Mouse (Mus musculus): ENCODE measurements around the gene Glyatl3. TPM values are rescaled to one million over a fixed set of nuclear protein-coding genes. Genes with fewer than 3 reads are reported as not detected.

Gene Glyatl3
- not detected for polyA plus RNA-seq (2017; shearing (Covaris generic))

DNA sequence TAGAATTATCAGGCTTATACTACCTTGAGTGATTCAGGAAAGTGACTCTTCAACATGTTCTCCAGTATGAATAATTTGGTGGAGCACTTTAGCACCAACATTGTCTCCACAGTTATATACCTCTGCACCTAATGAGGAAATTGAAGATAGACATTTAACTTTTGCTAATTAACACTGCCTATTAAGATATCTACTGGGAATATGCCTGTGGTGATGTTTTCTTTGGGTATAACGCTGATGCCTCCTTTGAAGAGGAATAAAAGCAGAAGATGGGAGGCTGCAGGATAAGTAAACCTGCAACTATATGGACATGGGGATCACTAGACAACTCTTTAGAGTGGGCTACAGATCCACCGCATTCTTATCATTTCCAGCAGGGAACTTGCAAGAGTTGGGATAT is at the start of gene Glyatl3:
Gene Glyatl3, minus strand, starts transcription at position 101 of the 400 bp plus-strand sequence.

DNA sequence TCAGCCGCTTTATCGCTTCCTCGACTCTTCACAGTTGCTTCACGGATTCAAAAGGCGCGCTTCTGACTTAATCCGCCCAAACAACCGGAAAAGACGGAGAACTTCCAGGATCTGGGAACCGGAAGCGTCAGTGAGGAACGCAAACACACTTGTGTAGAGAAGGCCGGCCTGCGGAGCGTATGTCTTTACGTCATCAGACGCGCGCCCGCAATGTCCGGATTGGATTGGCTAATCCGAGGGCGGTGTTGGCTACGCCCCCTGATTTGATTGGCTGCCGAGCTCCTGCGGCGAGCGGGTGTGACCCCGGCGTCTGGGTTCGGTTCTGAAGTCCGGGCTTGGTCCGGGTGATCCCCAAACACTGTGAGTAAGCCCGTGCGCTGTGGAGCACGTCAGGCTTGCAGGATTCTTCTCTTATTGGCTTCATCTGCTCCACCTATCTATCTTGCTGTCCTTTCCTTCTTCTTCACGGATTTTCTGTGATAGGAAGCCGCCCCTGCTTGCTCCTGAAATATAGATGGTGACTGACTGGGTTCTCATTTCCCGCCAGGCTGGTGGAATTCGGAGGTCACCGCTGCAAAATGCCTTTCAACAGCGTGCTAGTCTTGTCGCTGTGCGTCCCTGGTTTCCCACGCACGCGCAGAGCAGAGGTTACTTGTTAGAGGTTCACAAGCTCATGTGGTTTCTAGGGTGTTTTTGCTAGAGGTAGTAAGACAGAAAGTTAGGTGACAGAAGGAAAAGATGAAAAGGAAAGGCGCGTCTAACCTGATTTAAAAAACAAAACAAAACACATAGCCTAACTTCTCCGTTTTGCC is 20.5 kb upstream of the Glyatl3 start, which contains the start of the genes Mut and Cenpq:
Gene Mut, plus strand, starts transcription at position 266 of the 812 bp plus-strand sequence.
Gene Cenpq, minus strand, starts transcription at position 628 of the 812 bp plus-strand sequence.

DNA sequence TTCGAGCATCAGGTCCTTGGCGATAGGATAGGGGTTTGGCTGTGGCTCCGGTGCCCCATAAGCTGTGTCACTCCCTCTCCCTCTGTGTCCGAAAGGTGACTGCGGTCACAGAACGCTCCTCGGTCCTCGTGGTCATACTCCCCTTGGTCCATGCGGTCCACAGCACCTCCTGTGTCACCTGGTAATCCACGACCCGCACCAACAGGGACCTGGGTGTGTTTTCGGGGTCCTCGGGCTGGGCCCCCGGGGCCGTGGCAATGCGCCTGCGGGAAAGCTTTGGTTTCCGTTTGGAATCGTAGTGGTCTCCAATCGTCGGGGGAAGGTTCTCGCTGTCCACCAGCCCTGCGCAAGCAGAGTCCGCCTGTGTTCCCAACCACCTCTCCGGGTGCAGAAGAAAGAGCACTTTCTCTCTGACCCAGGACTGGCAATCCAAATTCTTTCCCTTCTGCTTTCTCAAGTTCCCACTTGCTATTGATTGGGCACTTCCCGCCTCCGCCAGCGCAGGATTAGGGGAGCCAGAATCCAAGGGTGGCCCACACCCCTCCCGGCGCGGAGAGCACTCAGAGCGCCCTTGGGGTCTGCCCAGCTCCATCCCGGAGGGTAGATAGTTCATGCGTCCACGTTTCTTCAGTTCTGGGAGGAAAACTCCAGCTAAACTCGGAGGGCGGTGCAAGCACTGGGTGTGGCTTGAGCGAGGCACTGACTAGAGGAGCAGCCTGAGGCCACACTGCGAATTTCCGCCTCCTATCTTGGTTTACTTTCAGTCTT is 34.0 kb downstream of the Glyatl3 start, which contains the start of gene 9130008F23Rik:
Gene 9130008F23Rik, minus strand, starts transcription at position 636 of the 768 bp plus-strand sequence.

Other genes with a start within 250 kb of the Glyatl3 start
- gene Esp1, start 187.2 kb downstream of the Glyatl3 start, polyA plus RNA-seq (2017; shearing (Covaris generic)), result not detected
- under 1 TPM in 1 of 2 experiments, not detected in 1; 0.37 TPM for gene Crisp2, start 107.3 kb downstream of the Glyatl3 start, polyA plus RNA-seq (2017; shearing (Covaris generic))
- under 1 TPM in 1 of 2 experiments, not detected in 1; 0.87 TPM for gene Rhag, start 103.2 kb downstream of the Glyatl3 start, polyA plus RNA-seq (2017; shearing (Covaris generic))
- gene 9130008F23Rik, start 33.8 kb downstream of the Glyatl3 start, polyA plus RNA-seq (2017; shearing (Covaris generic)), result 1 to 10 TPM; 1.2 TPM
- gene Mut, start 20.3 kb upstream of the Glyatl3 start, polyA plus RNA-seq (2017; shearing (Covaris generic)), result 10 to 100 TPM; 19.1 to 22.3 TPM
- 10 to 100 TPM; 23.1 to 34.3 TPM for gene Cenpq, start 20.7 kb upstream of the Glyatl3 start, polyA plus RNA-seq (2017; shearing (Covaris generic))